Mouse (Mus musculus) liver, embryonic 15.5 days (tissue): ENCODE data around the gene Parp3. TPM values are rescaled to one million over a fixed set of nuclear protein-coding genes. Genes with fewer than 3 reads are reported as not detected.

ENCODE experiments used
- ATAC-seq: fragments of 200-750 bp; cut with Nextera tagmentation; 2 replicates; pipeline ENCODE4 v1.8.0; 2017; ENCODE audit warnings: moderate number of reproducible peaks, mild to moderate bottlenecking, moderate library complexity; ENCODE audit not compliant: insufficient read depth
- H3K27ac ChIP-seq: fragments of 300-500 bp; sonication (generic); replicated peaks from 2 replicates; pipeline ENCODE4 v1.5.1; 2015; ENCODE audit warnings: mild to moderate bottlenecking, inconsistent platforms
- H3K27me3 ChIP-seq: fragments of 300-500 bp; sonication (generic); 2 replicates; pipeline ENCODE4 v1.6.1; 2015; ENCODE audit warnings: mild to moderate bottlenecking, inconsistent platforms
- H3K36me3 ChIP-seq: fragments of 300-500 bp; sonication (generic); replicated peaks from 2 replicates; pipeline ENCODE4 v1.6.1; 2015; ENCODE audit warnings: moderate library complexity, mild to moderate bottlenecking, inconsistent platforms
- H3K4me1 ChIP-seq: fragments of 300-500 bp; sonication (generic); replicated peaks from 2 replicates; pipeline ENCODE4 v1.6.1; 2015; ENCODE audit warnings: inconsistent platforms
- H3K4me2 ChIP-seq: fragments of 300-500 bp; sonication (generic); 2 replicates; pipeline ENCODE4 v1.6.1; 2015; ENCODE audit warnings: moderate library complexity, mild to moderate bottlenecking, inconsistent platforms
- H3K4me3 ChIP-seq: fragments of 300-500 bp; sonication (generic); replicated peaks from 2 replicates; pipeline ENCODE4 v1.5.1; 2015; ENCODE audit warnings: mild to moderate bottlenecking, inconsistent platforms
- H3K9ac ChIP-seq: fragments of 300-500 bp; sonication (generic); 2 replicates; pipeline ENCODE4 v1.6.1; 2015; ENCODE audit warnings: moderate library complexity, mild to moderate bottlenecking, inconsistent platforms
- H3K9me3 ChIP-seq: fragments of 300-500 bp; sonication (generic); replicated peaks from 2 replicates; pipeline ENCODE4 v1.6.1; 2016; ENCODE audit warnings: inconsistent platforms
- WGBS: fragments of 180-500 bp; shearing (Covaris S2); methylation state at CpG from one replicate; pipeline ENCODE4 v1.1.7; 2015; ENCODE audit warnings: mixed read lengths; ENCODE audit not compliant: insufficient replicate concordance; 5-methylcytosine and 5-hydroxymethylcytosine counted together
- polyA plus RNA-seq: library from polyadenylated mRNA; unstranded; fragments of >200 nt; fragmentation: Nextera tagmentation; extraction: Ambion mirVana; gene quantifications from 2 replicates; pipeline ENCODE4 v1.2.1, GENCODE M21; 2015

Gene Parp3
- polyA plus RNA-seq, 1 experiment from 2014 or later = 1.4 TPM

DNA sequence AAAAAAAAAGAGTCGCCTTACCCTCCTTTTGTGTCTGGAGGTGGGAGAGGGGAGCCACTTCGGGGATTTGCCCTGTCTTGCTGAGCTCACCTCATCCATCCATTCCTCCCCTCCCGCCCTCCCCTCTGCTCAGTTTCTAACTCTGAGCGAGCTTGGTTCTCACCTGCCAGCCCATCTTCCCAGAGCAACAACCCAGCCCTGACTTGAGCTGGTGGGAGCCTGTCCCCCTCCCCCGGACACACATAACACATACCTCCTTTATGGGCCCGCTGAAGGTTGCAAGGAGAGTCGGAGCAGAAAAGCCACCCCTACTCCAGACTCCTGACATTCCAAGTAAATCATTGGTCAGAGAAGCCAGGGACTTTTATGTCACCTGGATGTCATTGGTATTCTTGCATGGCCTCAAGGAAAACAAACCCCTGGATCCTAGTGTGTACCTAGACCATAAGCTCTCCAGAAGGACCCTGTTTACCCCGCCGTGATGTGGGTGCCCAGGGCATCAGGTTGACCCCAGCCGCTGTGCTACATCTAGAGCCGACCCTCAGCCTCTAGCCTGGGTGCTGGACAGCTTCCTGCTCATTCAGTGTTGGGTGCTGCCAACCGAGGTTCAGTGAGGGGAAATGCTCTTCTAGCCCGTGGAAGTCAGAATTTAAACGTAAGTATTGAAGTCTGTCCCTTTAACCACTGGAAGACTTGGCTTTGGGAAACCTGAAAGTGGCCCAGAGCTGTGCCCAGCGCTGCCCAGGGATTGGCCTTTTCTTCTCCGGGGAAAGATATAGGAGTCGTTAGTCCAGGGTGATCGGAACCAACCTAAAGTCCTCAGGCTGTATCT lies 55.5 kb downstream of the Parp3 start:
- no peak overlapping the region for H3K9ac ChIP-seq

DNA sequence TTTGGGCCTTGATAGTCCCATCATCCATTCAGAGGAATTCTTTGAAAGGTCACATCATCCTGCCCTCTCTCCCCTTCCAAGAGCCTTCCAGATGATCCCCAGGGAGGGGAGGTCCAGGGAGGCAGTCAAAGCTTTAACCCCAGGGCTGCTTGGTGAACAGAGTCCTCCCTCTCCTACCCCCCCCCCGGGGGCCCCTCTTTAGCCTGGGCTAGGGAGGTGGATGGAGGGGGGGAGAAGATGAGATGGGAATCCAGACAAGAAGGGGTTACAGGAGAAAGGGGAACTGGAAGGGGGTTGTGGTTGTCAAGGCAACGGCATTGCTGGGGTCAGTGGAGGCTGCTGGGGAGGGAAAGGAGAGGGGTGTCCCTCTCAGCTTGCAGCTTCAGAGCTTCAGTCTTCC lies 56.1 kb downstream of the Parp3 start:
- H3K4me1 ChIP-seq = peaks cover 19% of the 10 kb centered on the region
- no peak overlapping the region for H3K27ac ChIP-seq
- H3K36me3 ChIP-seq = no peaks in the 10 kb centered on the region
- no peaks in the 10 kb centered on the region for H3K9me3 ChIP-seq
- H3K4me3 ChIP-seq = no peak overlapping the region
- WGBS = 0% methylated on average over 2 of the region's 2 CpGs
- no peak overlapping the region for H3K4me2 ChIP-seq
- no peak overlapping the region for H3K9ac ChIP-seq
- H3K27me3 ChIP-seq = peaks cover 51% of the 10 kb centered on the region
- ATAC-seq = no peak

More for the DNA sequence above, 55.5 kb downstream of the Parp3 start:
- WGBS = 11% methylated on average over 18 of the region's 18 CpGs
- no peaks in the 10 kb centered on the region for H3K36me3 ChIP-seq
- peak overlapping the region; percentile 35; the same call in 1 of the 2 replicates for H3K4me2 ChIP-seq
- peaks cover 19% of the 10 kb centered on the region for H3K4me1 ChIP-seq
- H3K4me3 ChIP-seq = no peak overlapping the region
- ATAC-seq = no peak
- no peaks in the 10 kb centered on the region for H3K9me3 ChIP-seq
- peaks cover 51% of the 10 kb centered on the region for H3K27me3 ChIP-seq
- H3K27ac ChIP-seq = no peak overlapping the region

Other genes with a start within 250 kb of the Parp3 start
- gene Alas1, start 228.3 kb downstream of the Parp3 start, polyA plus RNA-seq = 52.6 and 59.6 TPM in 2 replicates
- 23.1 and 25.1 TPM in 2 replicates for gene Poc1a, start 195.9 kb downstream of the Parp3 start, polyA plus RNA-seq
- gene Dusp7, start 108.3 kb downstream of the Parp3 start, polyA plus RNA-seq = 3.4 and 5.1 TPM in 2 replicates
- gene Rpl29, start 47.5 kb downstream of the Parp3 start, polyA plus RNA-seq = 454 and 516 TPM in 2 replicates
- gene Acy1, start 38.6 kb downstream of the Parp3 start, polyA plus RNA-seq = 32.4 and 35.5 TPM in 2 replicates
- gene Abhd14b, start 29.5 kb downstream of the Parp3 start, polyA plus RNA-seq = 29.0 and 36.4 TPM in 2 replicates
- 20.2 and 22.0 TPM in 2 replicates for gene Abhd14a, start 29.3 kb downstream of the Parp3 start, polyA plus RNA-seq
- gene Pcbp4, start 23.7 kb downstream of the Parp3 start, polyA plus RNA-seq = 7.4 and 9.1 TPM in 2 replicates
- gene Gpr62, start 11.0 kb downstream of the Parp3 start, polyA plus RNA-seq = not detected in 2 replicates
- gene Rrp9, start 986 bp downstream of the Parp3 start, polyA plus RNA-seq = 20.8 and 24.5 TPM in 2 replicates
- not detected in 2 replicates for gene Iqcf1, start 23.0 kb upstream of the Parp3 start, polyA plus RNA-seq
- not detected in 2 replicates for gene Iqcf5, start 37.6 kb upstream of the Parp3 start, polyA plus RNA-seq
- not detected in 2 replicates for gene Iqcf3, start 84.7 kb upstream of the Parp3 start, polyA plus RNA-seq
- not detected in 2 replicates for gene Iqcf4, start 94.0 kb upstream of the Parp3 start, polyA plus RNA-seq
- not detected in 2 replicates for gene Iqcf6, start 149.6 kb upstream of the Parp3 start, polyA plus RNA-seq
- gene Grm2, start 179.1 kb upstream of the Parp3 start, polyA plus RNA-seq = not detected in 2 replicates
- gene Tex264, start 209.0 kb upstream of the Parp3 start, polyA plus RNA-seq = 16.5 and 16.8 TPM in 2 replicates